Mouse (Mus musculus): ENCODE results near the gene Tiam1. TPM values are rescaled to one million over a fixed set of nuclear protein-coding genes. Genes with fewer than 3 reads are reported as not detected.
A peak's percentile ranks its signal among the peaks of the same experiment; 100 is the strongest.

Tiam1 gene
- total RNA-seq (2021) = 10 to 100 TPM; 14.7 to 18.2 TPM

GRCm38 (mm10) chr16:90143760-90144516 lies at the start of gene Tiam1:
Tiam1 (minus strand) TSS chr16:90143769.
- peak; percentile 97 for DNase-seq

- no peak for DNase-seq
Measured at GRCm38 (mm10) chr16:90191289-90191688, 47.7 kb upstream of the Tiam1 start.

- peak; percentile 58 for DNase-seq
Measured at GRCm38 (mm10) chr16:90187453-90187852, 43.9 kb upstream of the Tiam1 start.

- peak; percentile 86 for DNase-seq
Measured at GRCm38 (mm10) chr16:90185928-90186588, 42.5 kb upstream of the Tiam1 start.

- no peak for DNase-seq
Measured at GRCm38 (mm10) chr16:90184135-90184534, 40.6 kb upstream of the Tiam1 start.

- DNase-seq = no peak
Measured at GRCm38 (mm10) chr16:90181673-90182072, 38.1 kb upstream of the Tiam1 start.

- no peak for DNase-seq
Measured at GRCm38 (mm10) chr16:90180975-90181374, 37.4 kb upstream of the Tiam1 start.

GRCm38 (mm10) chr16:90179892-90180291 lies 36.3 kb upstream of the Tiam1 start:
- DNase-seq = no peak

GRCm38 (mm10) chr16:90178404-90178803 lies 34.8 kb upstream of the Tiam1 start:
- DNase-seq = no peak

GRCm38 (mm10) chr16:90177425-90177824 lies 33.9 kb upstream of the Tiam1 start:
- no peak for DNase-seq

GRCm38 (mm10) chr16:90176472-90176871 lies 32.9 kb upstream of the Tiam1 start:
- DNase-seq = no peak

- DNase-seq = no peak
Measured at GRCm38 (mm10) chr16:90171416-90171815, 27.8 kb upstream of the Tiam1 start.

GRCm38 (mm10) chr16:90170676-90171075 lies 27.1 kb upstream of the Tiam1 start:
- no peak for DNase-seq

- DNase-seq = no peak
Measured at GRCm38 (mm10) chr16:90169863-90170630, 26.5 kb upstream of the Tiam1 start.

GRCm38 (mm10) chr16:90167646-90168045 lies 24.1 kb upstream of the Tiam1 start:
- DNase-seq = peak; percentile 88

- DNase-seq = no peak
Measured at GRCm38 (mm10) chr16:90165435-90165834, 21.9 kb upstream of the Tiam1 start.

- DNase-seq = no peak
Measured at GRCm38 (mm10) chr16:90164942-90165341, 21.4 kb upstream of the Tiam1 start.

GRCm38 (mm10) chr16:90155080-90155479 lies 11.5 kb upstream of the Tiam1 start:
- no peak for DNase-seq

GRCm38 (mm10) chr16:90150820-90151219 lies 7.3 kb upstream of the Tiam1 start:
- DNase-seq = no peak

GRCm38 (mm10) chr16:90150126-90150525 lies 6.6 kb upstream of the Tiam1 start:
- no peak for DNase-seq

- DNase-seq = no peak
Measured at GRCm38 (mm10) chr16:90149335-90149734, 5.8 kb upstream of the Tiam1 start.

- no peak for DNase-seq
Measured at GRCm38 (mm10) chr16:90145244-90145643, 1.7 kb upstream of the Tiam1 start.

GRCm38 (mm10) chr16:90144541-90144940 lies 972 bp upstream of the Tiam1 start:
- no peak for DNase-seq
